Mouse (Mus musculus) stomach, postnatal 0 days (tissue): ENCODE measurements at regions not wholly inside any gene's neighbourhood (a gene's known extent, or its start where the extent isn't known, plus 50 kb on each side); places are given as distances from the start of the nearest gene placed in this dataset.

Experiments used
- CTCF ChIP-seq: IDR thresholded peaks from 2 replicates; pipeline ENCODE4 v1.5.1; 2016; ENCODE audit warnings: antibody characterized with exemption, low read depth, mild to moderate bottlenecking, moderate library complexity
- EP300 ChIP-seq: optimal IDR thresholded peaks from 2 replicates; pipeline ENCODE3; 2016; ENCODE audit warnings: antibody characterized with exemption

GRCm38 (mm10) chr12:92187133-92187482 lies 338.2 kb upstream of the Sel1l start:
- TF ChIP-seq EP300 (no peak), CTCF (no peak)
